Mouse (Mus musculus): ENCODE results near the gene Ctdnep1.

GRCm38 (mm10) chr11:69935137-69935879 is 45.6 kb upstream of the Ctdnep1 start, which contains the start of gene Ybx2:
- TF ChIP-seq CTCF (IDR thresholded peaks at IDR 0.05; ENCODE audit: extremely low read depth, insufficient read depth, low read length), result no peak
- TF ChIP-seq POLR2A (IDR thresholded peaks at IDR 0.05; ENCODE audit: extremely low read depth, insufficient read depth, low read length), result no peak

All from cortical plate, adult 2 months (tissue).